Mouse (Mus musculus): Measurements from ENCODE around the gene Tut4.

GRCm38 (mm10) chr4:108461262-108461903 lies 2.2 kb downstream of the Tut4 start:
- TF ChIP-seq CEBPB (IDR thresholded peaks at IDR 0.05; ENCODE audit: insufficient read depth, poor library complexity, severe bottlenecking), result no peak
- TF ChIP-seq E2F4 (IDR thresholded peaks at IDR 0.05; ENCODE audit: insufficient read depth), result no peak
- no peak for TF ChIP-seq TCF12 (IDR thresholded peaks at IDR 0.05; ENCODE audit: insufficient read depth, poor library complexity, severe bottlenecking)
- no peak for TF ChIP-seq REST (IDR thresholded peaks at IDR 0.05; ENCODE audit: insufficient read depth, insufficient read length)
- TF ChIP-seq POLR2A (IDR thresholded peaks at IDR 0.05; ENCODE audit: insufficient read length, low read depth), result no peak
- no peak for TF ChIP-seq MYOD1 (IDR thresholded peaks at IDR 0.05; ENCODE audit: control insufficient read depth in 1 of 3, insufficient read length in 2 of 3, low read depth in 2 of 3)
- TF ChIP-seq USF1 (IDR thresholded peaks at IDR 0.05; ENCODE audit: low read depth), result no peak
- no peak for TF ChIP-seq MYOG (IDR thresholded peaks at IDR 0.05; ENCODE audit: control insufficient read depth in 1 of 3, insufficient read depth in 1 of 3, insufficient read length in 2 of 3, low read depth in 2 of 3)
- TF ChIP-seq POLR2AphosphoS2 (IDR thresholded peaks at IDR 0.05; ENCODE audit: insufficient read length, low read depth), result no peak

Measured in myocyte (in vitro differentiated cells).